ENCODE assay signal across 20 mouse cellular contexts in the genomic region with DNA sequence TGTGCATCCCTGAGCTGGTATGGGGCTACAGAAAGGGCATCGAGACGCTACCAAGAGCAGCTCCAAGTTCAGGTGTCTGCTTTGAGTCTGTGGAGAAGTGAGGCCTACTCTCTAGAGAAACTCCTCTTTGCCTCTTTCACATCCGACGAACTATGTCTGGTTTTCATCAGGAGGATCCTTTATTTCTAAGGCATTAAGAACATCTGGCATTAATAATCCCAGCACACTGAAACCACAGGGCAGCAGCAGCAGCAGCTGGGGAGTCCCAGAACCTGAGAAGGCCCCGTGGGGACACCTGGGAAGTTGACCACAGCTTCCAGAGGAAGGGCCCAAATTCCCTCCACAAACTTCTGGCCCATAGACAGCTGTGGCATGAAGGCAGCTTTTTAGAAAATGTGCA.
DNase-seq lines count a peak whose midpoint lies in the region; ATAC-seq and TF ChIP-seq lines count a peak whose summit lies in the region.
"Had no signal": no experiment of that assay in that cellular context is flagged by ENCODE, and none has a peak within 500 bp of the region (broad histone marks: within the 10 kb centered on the region; RNA-seq: fewer than 3 reads in every experiment).

No protein-coding gene starts in this region.

- no peak overlapping the region for H3K9ac ChIP-seq in embryonic facial prominence, embryonic 15.5 days
- H3K9ac ChIP-seq: heart, embryonic 13.5 days; liver, embryonic 15.5 days; neural tube, embryonic 12.5 days had no signal

- H3K4me3 ChIP-seq in gastrocnemius, adult 2 months, result no peak overlapping the region
- no peak overlapping the region for H3K4me3 ChIP-seq in embryonic facial prominence, embryonic 15.5 days (replicated peaks)
- H3K4me3 ChIP-seq: heart, embryonic 13.5 days; liver, embryonic 15.5 days; megakaryocyte, embryonic 14.5 days; neural tube, embryonic 12.5 days had no signal

- no peak for TF ChIP-seq CTCF in gastrocnemius, adult 2 months (IDR thresholded peaks at IDR 0.05)

- intact Hi-C loops in gastrocnemius, adult 2 months (cut with DNase I), result loop anchor here (5.0 kb wide), 2 partner anchors 129 to 259 kb away; partner anchors contain the start of gene Mef2a
- intact Hi-C loops in gastrocnemius, postnatal 36 days (cut with DNase I), result no loop called here
- intact Hi-C loops in left cerebral cortex, postnatal 10 days (cut with DNase I), result no loop called here

- H3K4me1 ChIP-seq in embryonic facial prominence, embryonic 15.5 days, result peaks cover 40% of the 10 kb centered on the region
- H3K4me1 ChIP-seq: liver, embryonic 15.5 days; neural tube, embryonic 12.5 days had no signal

- 25% methylated on average over 5 of the region's 5 CpGs for WGBS in embryonic facial prominence, embryonic 15.5 days

- H3K27me3 ChIP-seq in embryonic facial prominence, embryonic 15.5 days, result no peaks in the 10 kb centered on the region
- H3K27me3 ChIP-seq: heart, embryonic 13.5 days; liver, embryonic 15.5 days; neural tube, embryonic 12.5 days had no signal

- H3K36me3 ChIP-seq in embryonic facial prominence, embryonic 15.5 days, result no peaks in the 10 kb centered on the region
- H3K36me3 ChIP-seq: heart, embryonic 13.5 days; liver, embryonic 15.5 days; neural tube, embryonic 12.5 days had no signal

- no peak for ATAC-seq in embryonic facial prominence, embryonic 15.5 days (ENCODE audit: insufficient number of reproducible peaks, low FRiP score, low TSS enrichment, low read depth)
- no peak for ATAC-seq in frontal cortex, adult (ENCODE audit: low TSS enrichment)
- ATAC-seq: forebrain, embryonic 14.5 days; hindbrain, postnatal 0 days had no signal

- 0 out of 2 replicates have a peak overlapping the region, but pooled peaks have one; percentile 2 for H3K27ac ChIP-seq in gastrocnemius, adult 2 months
- H3K27ac ChIP-seq in embryonic facial prominence, embryonic 15.5 days (replicated peaks), result no peak overlapping the region; the same call in 1 of the 2 replicates
- H3K27ac ChIP-seq: heart, embryonic 13.5 days; hindbrain, postnatal 0 days; liver, embryonic 15.5 days; neural tube, embryonic 12.5 days had no signal

- 0 out of 2 replicates have a peak overlapping the region, but pooled peaks have one; percentile 17 for H3K4me2 ChIP-seq in embryonic facial prominence, embryonic 15.5 days (replicated peaks)
- H3K4me2 ChIP-seq: heart, embryonic 13.5 days; liver, embryonic 15.5 days; neural tube, embryonic 12.5 days had no signal

- DNase-seq in gastrocnemius, adult 2 months, result no peak
- no peak for DNase-seq in gastrocnemius, postnatal 36 days
- DNase-seq in embryo, embryonic 10.5 days (ENCODE audit: low spot score), result peak; percentile 64
- peak; percentile 50 for DNase-seq in mesoderm, embryonic 11.5 days (ENCODE audit: low read depth, low spot score)
- no peak for DNase-seq in layer of hippocampus, postnatal 25 days (ENCODE audit: extremely low spot score in 1 of 2, low spot score in 1 of 2)
- DNase-seq in left cerebral cortex, postnatal 10 days (ENCODE audit: extremely low spot score in 1 of 2, low spot score in 2 of 2), result no peak
- DNase-seq: B cell, adult 2 months; cerebellum, adult 9-10 months; layer of hippocampus, postnatal 36 days; left cerebral cortex, postnatal 4 days; lung, postnatal 14 days; right cerebral cortex, postnatal 25 days had no signal

- no peaks in the 10 kb centered on the region for H3K9me3 ChIP-seq in embryonic facial prominence, embryonic 15.5 days (replicated peaks)
- H3K9me3 ChIP-seq: heart, embryonic 13.5 days; liver, embryonic 15.5 days; megakaryocyte, embryonic 14.5 days; neural tube, embryonic 12.5 days had no signal

Comparison
In these comparisons a context has a peak if more than half of its experiments do, and no peak if none do; other contexts are left out.
1. DNase-seq: peak in embryo, embryonic 10.5 days (single experiment) and mesoderm, embryonic 11.5 days (single experiment); none in gastrocnemius, adult 2 months (single experiment), gastrocnemius, postnatal 36 days (0 of 2), layer of hippocampus, postnatal 25 days (0 of 2) and left cerebral cortex, postnatal 10 days (0 of 2).